Mouse (Mus musculus) cerebellum, adult 2 months (tissue): ENCODE results near the gene Heatr1.

ENCODE experiments used
- CTCF ChIP-seq: fragments of 200-500 bp; IDR thresholded peaks from 2 replicates; pipeline ENCODE4 v1.5.1; 2011; ENCODE audit warnings: low read depth, mild to moderate bottlenecking, control low read depth, low read length, moderate library complexity, borderline replicate concordance; ENCODE audit not compliant: insufficient read depth
- POLR2A ChIP-seq: fragments of 200-500 bp; IDR thresholded peaks from 2 replicates; pipeline ENCODE4 v1.6.1; 2011; ENCODE audit warnings: low read length, control low read depth, borderline replicate concordance; ENCODE audit not compliant: insufficient read depth

DNA sequence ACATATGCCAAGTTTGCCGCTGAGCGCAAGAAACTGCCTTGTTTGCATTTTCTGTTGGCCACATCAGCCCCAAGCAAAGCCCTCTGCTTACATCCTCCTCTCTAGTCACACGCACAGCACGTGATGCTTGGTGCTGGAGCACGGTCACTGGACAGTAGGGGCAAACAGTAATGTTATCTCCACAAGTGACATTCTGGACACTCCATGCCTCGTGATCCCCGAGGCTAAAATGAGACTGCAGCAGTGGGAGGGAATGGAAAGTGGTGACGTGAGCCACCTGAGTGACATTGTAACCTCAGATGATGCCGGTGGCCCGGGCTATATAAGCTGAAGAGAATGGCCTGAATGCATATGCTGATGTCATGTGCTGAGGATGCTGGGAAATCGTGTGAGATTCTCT, 24.9 kb upstream of the Heatr1 start:
- TF ChIP-seq CTCF (no peak), POLR2A (no peak)
